Mouse (Mus musculus) forebrain, embryonic 11.5 days (tissue): Measurements from ENCODE around the gene Scyl3. TPM values are rescaled to one million over a fixed set of nuclear protein-coding genes. Genes with fewer than 3 reads are reported as not detected.

Experiments used
- ATAC-seq: fragments of 200-750 bp; cut with Nextera tagmentation; replicated peaks from 2 replicates; pipeline ENCODE4 v1.8.0; 2017; ENCODE audit warnings: moderate TSS enrichment; ENCODE audit not compliant: low FRiP score
- DNase-seq: peaks from one replicate; pipeline ENCODE4 v3.0.0-alpha.2; 2017; ENCODE audit warnings: low spot score
- H3K27ac ChIP-seq: fragments of 300-500 bp; sonication (generic); 2 replicates; pipeline ENCODE4 v1.5.1; 2014; ENCODE audit warnings: low read depth, low read length
- H3K27me3 ChIP-seq: fragments of 300-500 bp; sonication (generic); 2 replicates; pipeline ENCODE4 v1.6.1; 2014; ENCODE audit warnings: mild to moderate bottlenecking, low read length, mixed read lengths; ENCODE audit not compliant: control insufficient read depth, insufficient read depth
- H3K36me3 ChIP-seq: fragments of 300-500 bp; sonication (generic); 2 replicates; pipeline ENCODE4 v1.6.1; 2014; ENCODE audit warnings: mild to moderate bottlenecking, low read length, moderate library complexity, mixed read lengths; ENCODE audit not compliant: control insufficient read depth, insufficient read depth
- H3K4me1 ChIP-seq: fragments of 300-500 bp; sonication (generic); replicated peaks from 2 replicates; pipeline ENCODE4 v1.6.1; 2014; ENCODE audit warnings: low read length, mixed read lengths; ENCODE audit not compliant: control insufficient read depth, insufficient read depth
- H3K4me2 ChIP-seq: fragments of 300-500 bp; sonication (generic); 2 replicates; pipeline ENCODE4 v1.6.1; 2014; ENCODE audit warnings: low read depth, mild to moderate bottlenecking, low read length, moderate library complexity, mixed read lengths; ENCODE audit not compliant: severe bottlenecking
- H3K4me3 ChIP-seq: fragments of 300-500 bp; sonication (generic); 2 replicates; pipeline ENCODE4 v1.5.1; 2014; ENCODE audit warnings: low read depth, low read length
- H3K9ac ChIP-seq: fragments of 300-500 bp; sonication (generic); 2 replicates; pipeline ENCODE4 v1.6.1; 2014; ENCODE audit warnings: low read length
- H3K9me3 ChIP-seq: fragments of 300-500 bp; sonication (generic); 2 replicates; pipeline ENCODE4 v1.6.1; 2016; ENCODE audit warnings: low read length, mixed read lengths; ENCODE audit not compliant: control insufficient read depth
- WGBS: fragments of 180-500 bp; shearing (Covaris S2); extraction: QIAGEN DNeasy Blood & Tissue Kit; methylation state at CpG from one replicate; pipeline ENCODE4 v1.1.7; 2014; 5-methylcytosine and 5-hydroxymethylcytosine counted together
- polyA plus RNA-seq: library from polyadenylated mRNA; unstranded; fragments of >200 nt; fragmentation: Nextera tagmentation; extraction: Ambion mirVana; gene quantifications from 2 replicates; pipeline ENCODE4 v1.2.1, GENCODE M21; 2014

The Scyl3 gene
- polyA plus RNA-seq, 1 experiment from 2014 or later, result 20.1 TPM

- WGBS, result 77% methylated on average over 4 of the region's 4 CpGs
- no peak for ATAC-seq
- no peak for DNase-seq
- Histone ChIP-seq H3K27me3 (no peaks in the 10 kb centered on the region), H3K4me3 (no peak overlapping the region), H3K36me3 (no peaks in the 10 kb centered on the region), H3K9ac (no peak overlapping the region), H3K27ac (no peak overlapping the region), H3K9me3 (no peaks in the 10 kb centered on the region), H3K4me2 (no peak overlapping the region), H3K4me1 (no peaks in the 10 kb centered on the region)
Observed at GRCm38 (mm10) chr1:163907007-163907811, 21.7 kb upstream of the Scyl3 start.

DNA sequence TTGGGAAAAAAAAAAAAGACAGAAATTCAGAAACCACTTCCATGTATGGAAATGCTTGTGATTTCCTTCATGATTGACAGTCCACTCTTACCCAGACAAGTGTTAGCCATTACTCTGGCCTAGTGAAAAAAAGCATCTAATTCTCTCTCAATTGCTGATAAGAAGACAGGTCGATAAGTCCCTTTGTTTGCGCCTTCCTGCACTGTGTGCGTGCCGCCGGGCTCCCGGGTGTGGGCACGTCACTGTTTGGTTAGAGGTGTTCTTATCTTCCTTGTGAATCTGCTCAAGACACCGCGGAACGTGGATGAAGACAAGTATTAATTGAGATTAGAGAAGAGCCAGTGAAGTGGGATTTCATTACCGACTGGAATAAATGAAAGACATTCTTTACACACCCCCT lies 20.5 kb upstream of the Scyl3 start:
- DNase-seq (no peak), ATAC-seq (0 out of 2 replicates have a peak, but pooled peaks have one; percentile 26)
- H3K9me3 ChIP-seq, result no peaks in the 10 kb centered on the region
- H3K27ac ChIP-seq, result no peak overlapping the region
- no peaks in the 10 kb centered on the region for H3K27me3 ChIP-seq
- H3K4me1 ChIP-seq, result no peaks in the 10 kb centered on the region
- no peak overlapping the region for H3K4me2 ChIP-seq
- no peak overlapping the region for H3K9ac ChIP-seq
- WGBS, result 61% methylated on average over 11 of the region's 11 CpGs
- no peak overlapping the region for H3K4me3 ChIP-seq
- no peaks in the 10 kb centered on the region for H3K36me3 ChIP-seq

GRCm38 (mm10) chr1:163910343-163910742 lies 18.6 kb upstream of the Scyl3 start:
- 7% methylated on average over 2 of the region's 2 CpGs for WGBS
- DNase-seq, result no peak
- Histone ChIP-seq H3K4me1 (no peaks in the 10 kb centered on the region), H3K9ac (no peak overlapping the region), H3K27me3 (no peaks in the 10 kb centered on the region), H3K36me3 (no peaks in the 10 kb centered on the region), H3K9me3 (no peaks in the 10 kb centered on the region), H3K4me2 (no peak overlapping the region), H3K27ac (no peak overlapping the region), H3K4me3 (no peak overlapping the region)
- peak; percentile 67; the same call in 1 of the 2 replicates for ATAC-seq

GRCm38 (mm10) chr1:163910785-163911184 lies 18.1 kb upstream of the Scyl3 start:
- DNase-seq (no peak), ATAC-seq (peak; percentile 47; the same call in 1 of the 2 replicates)
- Histone ChIP-seq H3K9me3 (no peaks in the 10 kb centered on the region), H3K4me3 (no peak overlapping the region), H3K9ac (no peak overlapping the region), H3K4me2 (no peak overlapping the region), H3K27ac (no peak overlapping the region), H3K36me3 (no peaks in the 10 kb centered on the region), H3K27me3 (no peaks in the 10 kb centered on the region), H3K4me1 (no peaks in the 10 kb centered on the region)
- 94% methylated on average over 9 of the region's 9 CpGs for WGBS

DNA sequence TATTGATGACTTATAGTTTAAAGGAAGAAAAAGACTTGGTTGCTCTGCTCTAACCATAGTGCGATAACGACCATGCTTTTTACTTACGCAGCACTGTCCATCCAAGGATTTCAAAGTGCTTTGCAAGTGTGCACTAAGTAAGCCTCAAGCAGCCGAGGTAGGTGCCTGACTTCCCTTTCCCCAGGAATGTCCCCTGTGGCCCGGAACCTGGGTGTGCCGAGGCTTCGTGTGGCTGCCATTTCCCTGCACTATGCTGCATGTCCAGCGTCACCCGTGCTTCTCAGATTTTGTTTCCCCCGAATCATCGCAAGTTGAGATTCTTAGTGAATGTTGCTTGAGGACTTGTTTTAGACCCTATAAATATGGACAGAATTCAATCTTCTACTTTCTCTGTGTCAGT lies 16.9 kb upstream of the Scyl3 start:
- ATAC-seq, result no peak
- Histone ChIP-seq H3K4me1 (no peaks in the 10 kb centered on the region), H3K36me3 (no peaks in the 10 kb centered on the region), H3K4me2 (no peak overlapping the region), H3K4me3 (no peak overlapping the region), H3K9ac (no peak overlapping the region), H3K27ac (no peak overlapping the region), H3K9me3 (no peaks in the 10 kb centered on the region), H3K27me3 (no peaks in the 10 kb centered on the region)
- 95% methylated on average over 11 of the region's 11 CpGs for WGBS
- no peak for DNase-seq

GRCm38 (mm10) chr1:163917349-163918160 lies 11.3 kb upstream of the Scyl3 start:
- Histone ChIP-seq H3K4me2 (no peak overlapping the region), H3K9ac (no peak overlapping the region), H3K27me3 (no peaks in the 10 kb centered on the region), H3K9me3 (no peaks in the 10 kb centered on the region), H3K4me1 (no peaks in the 10 kb centered on the region), H3K36me3 (no peaks in the 10 kb centered on the region; the same call in 1 of the 2 replicates), H3K4me3 (no peak overlapping the region), H3K27ac (no peak overlapping the region)
- DNase-seq (no peak), ATAC-seq (no peak)
- WGBS, result 95% methylated on average over 5 of the region's 5 CpGs

- Histone ChIP-seq H3K4me1 (no peaks in the 10 kb centered on the region; the same call in 1 of the 2 replicates), H3K27me3 (no peaks in the 10 kb centered on the region), H3K9ac (no peak overlapping the region), H3K36me3 (no peaks in the 10 kb centered on the region), H3K4me2 (no peak overlapping the region), H3K4me3 (no peak overlapping the region), H3K27ac (no peak overlapping the region), H3K9me3 (no peaks in the 10 kb centered on the region)
- DNase-seq (no peak), ATAC-seq (no peak)
- 88% methylated on average over 8 of the region's 8 CpGs for WGBS
Observed at GRCm38 (mm10) chr1:163924093-163924492, 4.8 kb upstream of the Scyl3 start.

GRCm38 (mm10) chr1:163929636-163930457 lies 947 bp downstream of the Scyl3 start:
- DNase-seq (peak; percentile 92), ATAC-seq (peak; percentile 93)
- WGBS, result under 1% methylated on average over 69 of the region's 77 CpGs
- Histone ChIP-seq H3K4me2 (peak overlapping the region; percentile 64), H3K9me3 (no peaks in the 10 kb centered on the region), H3K9ac (peak overlapping the region; percentile 93), H3K36me3 (no peaks in the 10 kb centered on the region), H3K4me1 (peaks cover 3% of the 10 kb centered on the region; the same call in 1 of the 2 replicates), H3K4me3 (peak overlapping the region; percentile 89), H3K27ac (no peak overlapping the region), H3K27me3 (no peaks in the 10 kb centered on the region)
